Mouse (Mus musculus): ENCODE data around the gene Nucb1.

DNA sequence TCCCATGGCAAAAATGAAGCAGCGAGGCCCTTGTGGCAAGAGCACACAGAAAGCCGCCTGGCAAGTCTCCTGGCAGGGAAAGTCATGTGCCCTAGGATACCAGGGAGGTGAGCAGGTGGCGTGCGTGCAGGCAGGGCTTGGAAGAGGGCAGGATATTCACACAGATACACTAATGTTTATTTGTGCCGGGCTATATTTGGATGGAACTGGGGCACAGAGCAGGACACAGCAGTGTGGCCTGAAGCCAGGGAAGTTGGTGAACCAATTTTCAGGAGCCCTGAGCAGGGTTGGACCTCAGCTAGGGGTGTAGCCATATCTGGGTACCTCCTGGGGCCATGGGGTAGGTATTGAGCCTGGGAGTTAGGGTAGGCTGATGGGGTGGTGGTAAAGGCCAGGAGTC, 17.3 kb downstream of the Nucb1 start:
- TF ChIP-seq CTCF (IDR thresholded peaks at IDR 0.05; ENCODE audit: low read depth, low read length): no peak
- no peak for TF ChIP-seq TAL1 (conservative IDR thresholded peaks at IDR 0.05; ENCODE audit: low read depth, low read length)
- no peak for TF ChIP-seq GATA1 (IDR thresholded peaks at IDR 0.05; ENCODE audit: borderline replicate concordance, low read length)
- TF ChIP-seq GATA2 (IDR thresholded peaks at IDR 0.05; ENCODE audit: borderline replicate concordance, low read depth, low read length): no peak
- no peak for TF ChIP-seq POLR2AphosphoS5 (IDR thresholded peaks at IDR 0.05; ENCODE audit: insufficient replicate concordance, low read depth, low read length)
